Mouse (Mus musculus) bone marrow, adult 2 months (tissue): ENCODE measurements around the gene Ermard.
"Not testable (repeated sequence)": the region's sequence is repeated elsewhere in the genome, so short reads cannot be mapped to it uniquely, and the experiment has no call there.

Experiments
- CTCF ChIP-seq: fragments of 200-500 bp; IDR thresholded peaks from 2 replicates; pipeline ENCODE4 v1.5.1; 2011; ENCODE audit warnings: low read length, control low read depth; ENCODE audit not compliant: control insufficient read depth, insufficient read depth
- POLR2A ChIP-seq: fragments of 200-500 bp; IDR thresholded peaks from 2 replicates; pipeline ENCODE4 v1.6.1; 2011; ENCODE audit warnings: low read depth, mild to moderate bottlenecking, control low read depth, low read length, borderline replicate concordance; ENCODE audit not compliant: control insufficient read depth

DNA sequence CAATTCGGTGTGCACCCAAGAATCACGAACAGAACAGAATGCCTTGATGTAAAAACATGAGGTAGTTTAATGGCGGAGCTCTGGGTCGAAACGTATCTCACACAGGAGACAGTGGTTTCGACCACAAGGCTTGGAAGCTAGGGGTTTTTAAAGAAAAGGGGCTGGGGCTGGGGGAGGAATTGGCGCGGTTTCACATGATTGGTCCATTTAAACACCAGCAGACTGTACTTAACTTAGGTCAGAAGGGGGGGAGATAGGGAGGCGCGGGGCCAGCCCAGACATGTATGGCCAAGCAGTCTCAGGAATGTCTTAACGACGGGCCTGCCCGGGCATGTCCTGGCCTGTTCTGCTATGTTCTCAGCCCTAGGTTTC is 12.8 kb downstream of the Ermard start:
- TF ChIP-seq CTCF, POLR2A: not testable (repeated sequence)
